Mouse (Mus musculus): Measurements from ENCODE around the gene Ms4a4b. TPM values are rescaled to one million over a fixed set of nuclear protein-coding genes. Genes with fewer than 3 reads are reported as not detected.
"Not testable (repeated sequence)": the region's sequence is repeated elsewhere in the genome, so short reads cannot be mapped to it uniquely, and the experiment has no call there.

Gene Ms4a4b
- not detected for total RNA-seq (2022)

GRCm38 (mm10) chr19:11443338-11443737, at the start of gene Ms4a4b:
Gene Ms4a4b, plus strand, starts transcription at chr19:11443553.
- no peak for DNase-seq (ENCODE audit: low spot score in 2 of 2)

DNA sequence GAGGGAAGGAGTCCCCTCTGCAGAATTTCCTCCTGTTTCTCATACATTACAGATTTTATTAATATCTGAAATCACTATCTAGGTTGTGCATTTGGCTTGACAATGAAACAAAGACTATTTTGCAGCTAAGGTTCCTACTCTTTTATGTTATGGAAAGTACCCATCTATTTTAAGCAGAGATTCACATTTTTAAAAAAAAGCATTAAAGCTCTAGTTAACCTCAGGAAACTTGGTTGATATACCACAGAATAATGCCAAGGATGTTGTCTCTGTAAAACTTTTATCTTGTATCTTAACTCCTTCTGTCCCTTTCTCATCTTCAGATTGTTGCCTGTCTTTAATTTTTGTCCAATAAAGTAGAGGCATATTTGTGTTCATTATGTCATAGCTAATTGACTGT, 47.6 kb upstream of the Ms4a4b start:
- no peak for DNase-seq (ENCODE audit: low spot score in 2 of 2)

- DNase-seq (ENCODE audit: low spot score in 2 of 2), result no peak
Measured at GRCm38 (mm10) chr19:11404527-11404926, 38.8 kb upstream of the Ms4a4b start, which contains the start of gene Ms4a4c. Gene Ms4a4c, plus strand, starts transcription at chr19:11404770.

DNA sequence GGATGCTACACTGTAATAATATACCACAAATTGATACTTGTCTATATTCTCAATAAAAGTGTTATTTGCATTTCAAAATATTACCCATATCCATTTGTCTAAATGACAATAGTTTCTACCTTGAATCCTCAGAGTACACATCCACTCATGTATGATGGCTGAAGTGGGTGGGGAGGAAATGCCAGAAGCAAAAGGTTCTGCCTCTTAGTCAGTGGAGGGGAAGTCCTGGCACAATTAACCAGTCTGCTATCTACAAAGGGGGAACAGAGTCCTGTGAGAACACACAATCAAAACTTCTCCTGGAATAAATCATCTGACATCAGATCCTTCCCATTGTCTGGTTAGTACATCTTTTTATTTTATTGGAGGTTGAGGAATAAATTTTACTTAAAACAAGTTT, 35.9 kb upstream of the Ms4a4b start:
- DNase-seq (ENCODE audit: low spot score in 2 of 2), result no peak

DNA sequence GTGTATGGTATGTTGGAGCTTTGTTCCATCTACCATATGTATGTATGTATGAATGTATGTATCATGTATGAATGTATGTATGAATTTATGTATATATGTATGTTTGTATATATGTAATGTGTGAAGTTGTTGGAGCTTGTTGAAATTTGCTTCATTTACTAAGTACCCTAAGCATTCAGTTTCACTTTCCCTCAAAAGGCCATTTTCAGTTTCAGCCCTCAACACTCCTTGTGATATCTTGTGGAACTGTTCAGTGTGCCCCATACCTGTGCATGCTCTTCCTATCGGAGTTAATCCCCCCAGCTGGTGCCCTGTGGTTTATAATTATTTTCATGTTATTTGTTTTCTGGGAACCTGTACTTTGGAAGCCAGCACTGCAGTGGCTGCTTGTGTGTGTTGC, 34.8 kb upstream of the Ms4a4b start:
- DNase-seq (ENCODE audit: low spot score in 2 of 2), result no peak

- no peak for DNase-seq (ENCODE audit: low spot score in 2 of 2)
Measured at GRCm38 (mm10) chr19:11411640-11412039, 31.7 kb upstream of the Ms4a4b start.

- DNase-seq (ENCODE audit: low spot score in 2 of 2), result no peak
Measured at GRCm38 (mm10) chr19:11414084-11414483, 29.3 kb upstream of the Ms4a4b start.

DNA sequence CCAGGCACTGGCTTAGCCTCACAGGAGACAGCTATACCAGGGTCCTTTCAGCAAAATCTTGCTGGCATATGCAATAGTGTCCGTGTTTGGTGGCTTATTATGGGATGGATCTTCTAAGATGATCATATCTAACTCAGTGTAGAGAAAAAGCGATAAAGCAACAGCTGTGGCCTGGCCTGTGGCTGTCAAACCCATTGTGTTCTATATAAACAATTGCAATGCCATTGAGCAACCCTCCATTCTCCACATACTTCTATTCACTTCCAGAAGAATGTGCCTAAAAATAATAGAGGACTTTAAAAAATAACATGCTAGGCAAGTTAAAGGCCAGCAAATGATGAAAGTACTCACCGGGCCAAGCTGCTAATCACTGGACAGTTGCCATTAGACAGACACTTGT, 27.8 kb upstream of the Ms4a4b start:
- no peak for DNase-seq (ENCODE audit: low spot score in 2 of 2)

- DNase-seq (ENCODE audit: low spot score in 2 of 2), result not testable (repeated sequence)
Measured at GRCm38 (mm10) chr19:11418865-11419264, 24.5 kb upstream of the Ms4a4b start.

DNA sequence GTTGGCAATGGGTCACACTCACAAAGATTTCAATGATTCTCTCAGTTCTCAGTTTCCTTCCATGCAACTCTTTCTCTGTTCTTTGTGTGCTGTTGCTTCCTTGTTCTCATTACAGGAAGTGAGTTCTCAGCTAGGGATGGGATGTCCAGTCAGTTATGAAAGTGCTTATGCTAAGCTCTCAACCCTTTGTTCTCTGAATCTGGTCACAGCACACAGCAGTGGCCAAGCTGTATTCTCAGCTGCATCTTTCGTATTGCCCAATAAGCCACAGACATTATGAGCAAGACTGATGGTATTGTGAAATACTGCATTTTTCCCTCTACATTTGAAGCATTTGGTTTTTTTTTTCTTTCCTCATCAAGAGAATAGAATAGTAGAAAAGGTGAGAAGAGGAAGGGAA, 12.1 kb upstream of the Ms4a4b start:
- DNase-seq (ENCODE audit: low spot score in 2 of 2), result not testable (repeated sequence)

GRCm38 (mm10) chr19:11435058-11435834, 8.1 kb upstream of the Ms4a4b start:
- no peak for DNase-seq (ENCODE audit: low spot score in 2 of 2)

- no peak for DNase-seq (ENCODE audit: low spot score in 2 of 2)
Measured at GRCm38 (mm10) chr19:11443964-11444363, 611 bp downstream of the Ms4a4b start.

DNA sequence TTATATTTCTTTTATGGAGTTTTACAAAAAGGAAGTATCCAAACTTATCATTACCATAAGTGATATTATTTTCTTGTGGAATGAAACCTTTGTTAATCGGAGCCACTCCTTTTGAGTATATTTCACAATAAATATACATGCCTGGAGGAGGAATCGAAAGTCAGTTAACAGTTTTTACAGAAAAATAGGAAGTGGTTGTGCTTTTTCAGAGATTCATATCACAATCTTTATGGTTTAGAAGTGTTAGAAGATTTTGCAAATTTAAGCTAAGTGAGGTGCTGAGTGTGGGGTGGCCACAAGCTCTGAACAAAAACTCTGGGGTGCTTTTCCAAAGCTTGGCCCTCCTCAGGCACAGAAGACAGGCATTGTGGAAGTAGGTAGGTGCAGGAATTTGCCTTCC, 3.9 kb downstream of the Ms4a4b start:
- no peak for DNase-seq (ENCODE audit: low spot score in 2 of 2)

- DNase-seq (ENCODE audit: low spot score in 2 of 2), result not testable (repeated sequence)
Measured at GRCm38 (mm10) chr19:11459041-11459440, 15.7 kb downstream of the Ms4a4b start.

DNA sequence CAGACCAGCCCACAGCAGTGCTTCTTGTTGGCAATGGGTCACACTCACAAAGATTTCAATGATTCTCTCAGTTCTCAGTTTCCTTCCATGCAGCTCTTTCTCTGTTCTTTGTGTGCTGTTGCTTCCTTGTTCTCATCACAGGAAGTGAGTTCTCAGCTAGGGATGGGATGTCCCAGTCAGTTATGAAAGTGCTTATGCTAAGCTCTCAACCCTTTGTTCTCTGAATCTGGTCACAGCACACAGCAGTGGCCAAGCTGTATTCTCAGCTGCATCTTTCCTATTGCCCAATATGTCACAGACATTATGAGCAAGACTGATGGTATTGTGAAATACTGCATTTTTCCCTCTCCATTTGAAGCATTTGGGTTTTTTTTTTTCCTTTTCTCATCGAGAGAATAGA, 21.4 kb downstream of the Ms4a4b start:
- DNase-seq (ENCODE audit: low spot score in 2 of 2), result not testable (repeated sequence)

DNA sequence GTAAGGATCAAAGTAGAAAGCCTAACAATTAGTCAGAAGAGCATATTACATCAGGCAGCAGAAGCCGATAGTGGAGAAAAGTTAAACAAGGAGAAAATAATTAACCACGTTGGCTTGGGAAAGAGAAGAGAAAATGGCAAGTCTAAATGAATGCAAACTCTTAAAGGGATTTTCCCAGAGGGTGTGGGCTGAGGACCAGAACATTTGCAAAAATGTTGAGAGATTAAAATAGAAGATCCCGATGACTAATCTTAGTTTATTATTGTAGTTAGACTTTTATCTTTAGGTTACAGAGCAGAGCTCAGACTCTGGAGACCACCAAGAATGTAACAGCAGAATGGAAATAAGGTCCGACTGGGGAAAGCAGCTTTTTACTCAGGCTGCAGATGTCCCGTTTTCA, 23.1 kb downstream of the Ms4a4b start:
- no peak for DNase-seq (ENCODE audit: low spot score in 2 of 2)

GRCm38 (mm10) chr19:11468361-11468760, 25.0 kb downstream of the Ms4a4b start:
- not testable (repeated sequence) for DNase-seq (ENCODE audit: low spot score in 2 of 2)

DNA sequence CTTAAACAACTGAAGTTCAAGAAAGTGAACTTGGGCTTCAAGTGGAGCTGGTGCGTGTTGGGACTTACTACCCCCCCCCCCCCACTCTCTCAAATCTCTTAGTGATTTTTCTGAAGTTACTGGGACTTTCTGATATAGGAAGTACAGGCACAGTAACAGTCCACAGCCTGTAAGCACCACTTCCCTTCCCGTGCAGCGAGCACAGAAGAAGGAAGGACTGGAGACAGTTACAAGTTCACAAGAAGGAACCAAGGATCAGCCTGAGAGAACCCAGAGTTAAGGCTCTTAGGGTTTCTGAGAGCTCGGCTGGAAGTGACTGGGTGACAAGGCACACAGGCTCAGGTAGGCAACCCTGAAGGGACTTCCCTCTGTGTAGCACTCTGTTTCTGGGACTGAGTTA, 25.9 kb downstream of the Ms4a4b start, which contains the start of gene Ms4a6c:
Gene Ms4a6c (plus strand): TSS at position 152 of the 400 bp plus-strand sequence.
- not testable (repeated sequence) for DNase-seq (ENCODE audit: low spot score in 2 of 2)

GRCm38 (mm10) chr19:11479714-11480113, 36.4 kb downstream of the Ms4a4b start:
- no peak for DNase-seq (ENCODE audit: low spot score in 2 of 2)

GRCm38 (mm10) chr19:11482684-11483083, 39.3 kb downstream of the Ms4a4b start:
- DNase-seq (ENCODE audit: low spot score in 2 of 2), result no peak

- DNase-seq (ENCODE audit: low spot score in 2 of 2), result no peak
Measured at GRCm38 (mm10) chr19:11483941-11484340, 40.6 kb downstream of the Ms4a4b start.

GRCm38 (mm10) chr19:11484388-11484787, 41.0 kb downstream of the Ms4a4b start:
- no peak for DNase-seq (ENCODE audit: low spot score in 2 of 2)

GRCm38 (mm10) chr19:11485266-11485665, 41.9 kb downstream of the Ms4a4b start:
- DNase-seq (ENCODE audit: low spot score in 2 of 2), result no peak
